Mouse (Mus musculus) spleen, adult 2 months (tissue): ENCODE data around the gene Cntd1.

ENCODE experiments used
- CTCF ChIP-seq: fragments of 200-500 bp; IDR thresholded peaks from 2 replicates; pipeline ENCODE4 v1.5.1; 2011; ENCODE audit warnings: mild to moderate bottlenecking, inconsistent platforms; ENCODE audit not compliant: insufficient read depth, insufficient read length, insufficient replicate concordance; ENCODE audit errors: extremely low read depth
- POLR2A ChIP-seq: fragments of 200-500 bp; IDR thresholded peaks from 2 replicates; pipeline ENCODE4 v1.6.1; 2011; ENCODE audit warnings: low read depth, low read length, inconsistent platforms

- TF ChIP-seq POLR2A (no peak), CTCF (no peak)
Measured at GRCm38 (mm10) chr11:101269577-101270116, 9.2 kb upstream of the Cntd1 start.
